Mouse (Mus musculus): ENCODE measurements around the gene Gm21983.
A peak's percentile ranks its signal among the peaks of the same experiment; 100 is the strongest.

Gene Gm21983

GRCm38 (mm10) chr7:27180837-27181695 lies at the start of gene Gm21983, which contains the start of gene Mia:
Gm21983 (minus strand) TSS chr7:27181086.
Mia (minus strand) TSS chr7:27181157.
- no peak for DNase-seq (ENCODE audit: low read depth)

GRCm38 (mm10) chr7:27228865-27229264 lies 48.0 kb upstream of the Gm21983 start:
- DNase-seq (ENCODE audit: low read depth) = no peak

- DNase-seq (ENCODE audit: low read depth) = peak; percentile 96
Measured at GRCm38 (mm10) chr7:27228281-27228821, 47.5 kb upstream of the Gm21983 start, which contains the start of gene Itpkc. Itpkc (minus strand) TSS chr7:27228661.

- DNase-seq (ENCODE audit: low read depth) = peak; percentile 50
Measured at GRCm38 (mm10) chr7:27227676-27228075, 46.8 kb upstream of the Gm21983 start.

GRCm38 (mm10) chr7:27227276-27227675 lies 46.4 kb upstream of the Gm21983 start:
- no peak for DNase-seq (ENCODE audit: low read depth)

GRCm38 (mm10) chr7:27224877-27225575 lies 44.1 kb upstream of the Gm21983 start:
- DNase-seq (ENCODE audit: low read depth) = no peak

GRCm38 (mm10) chr7:27222538-27222937 lies 41.7 kb upstream of the Gm21983 start:
- no peak for DNase-seq (ENCODE audit: low read depth)

GRCm38 (mm10) chr7:27221939-27222338 lies 41.1 kb upstream of the Gm21983 start:
- DNase-seq (ENCODE audit: low read depth) = no peak

GRCm38 (mm10) chr7:27219937-27220336 lies 39.1 kb upstream of the Gm21983 start:
- DNase-seq (ENCODE audit: low read depth) = no peak

- peak; percentile 73 for DNase-seq (ENCODE audit: low read depth)
Measured at GRCm38 (mm10) chr7:27218586-27218985, 37.7 kb upstream of the Gm21983 start.

- DNase-seq (ENCODE audit: low read depth) = no peak
Measured at GRCm38 (mm10) chr7:27212626-27213025, 31.7 kb upstream of the Gm21983 start.

GRCm38 (mm10) chr7:27203730-27204449 lies 23.0 kb upstream of the Gm21983 start:
- DNase-seq (ENCODE audit: low read depth) = no peak

GRCm38 (mm10) chr7:27198779-27199178 lies 17.9 kb upstream of the Gm21983 start:
- no peak for DNase-seq (ENCODE audit: low read depth)

GRCm38 (mm10) chr7:27198355-27198754 lies 17.5 kb upstream of the Gm21983 start:
- peak; percentile 80 for DNase-seq (ENCODE audit: low read depth)

GRCm38 (mm10) chr7:27197634-27198033 lies 16.7 kb upstream of the Gm21983 start:
- no peak for DNase-seq (ENCODE audit: low read depth)

GRCm38 (mm10) chr7:27197136-27197535 lies 16.2 kb upstream of the Gm21983 start:
- DNase-seq (ENCODE audit: low read depth) = no peak

GRCm38 (mm10) chr7:27195681-27196611 lies 15.1 kb upstream of the Gm21983 start, which contains the start of the genes BC024978 and Snrpa:
BC024978 (plus strand) TSS chr7:27195781.
Snrpa (minus strand) TSS chr7:27196271.
- peak; percentile 99 for DNase-seq (ENCODE audit: low read depth)

GRCm38 (mm10) chr7:27193731-27194130 lies 12.8 kb upstream of the Gm21983 start:
- peak; percentile 24 for DNase-seq (ENCODE audit: low read depth)

- no peak for DNase-seq (ENCODE audit: low read depth)
Measured at GRCm38 (mm10) chr7:27192434-27192833, 11.5 kb upstream of the Gm21983 start.

- DNase-seq (ENCODE audit: low read depth) = peak; percentile 29
Measured at GRCm38 (mm10) chr7:27189271-27189931, 8.5 kb upstream of the Gm21983 start.
